Mouse (Mus musculus) MEL (cell line): ENCODE data around the gene Klhl36. TPM values are rescaled to one million over a fixed set of nuclear protein-coding genes. Genes with fewer than 3 reads are reported as not detected.

ENCODE experiments used
- DNase-seq: peaks from one replicate; pipeline ENCODE4 v3.0.0; 2011; ENCODE audit warnings: low read depth, low spot score
- H3K27ac ChIP-seq: 2 replicates; pipeline ENCODE4 v1.5.1; 2012; ENCODE audit warnings: low read depth, mild to moderate bottlenecking, control low read depth, low read length, moderate library complexity; ENCODE audit not compliant: control insufficient read depth
- H3K27me3 ChIP-seq, 2 experiments: fragments of 150-350 bp in 1 of 2; sonication (generic) in 1 of 2; 2 replicates each; pipeline ENCODE4 v1.6.1; 2012; ENCODE audit warnings: low read length in 2 of 2, mild to moderate bottlenecking in 2 of 2, improper control_type of control experiment in 1 of 2, moderate library complexity in 1 of 2; ENCODE audit not compliant: insufficient read depth in 2 of 2, control insufficient read depth in 1 of 2
- H3K36me3 ChIP-seq, 2 experiments: 2 replicates each; pipeline ENCODE4 v1.6.1; 2012 to 2014; ENCODE audit warnings: low read length in 2 of 2, improper control_type of control experiment in 1 of 2, inconsistent platforms in 1 of 2, mild to moderate bottlenecking in 1 of 2; ENCODE audit not compliant: insufficient read depth in 2 of 2, control insufficient read depth in 1 of 2
- H3K4me1 ChIP-seq, 2 experiments: fragments of 150-350 bp in 1 of 2; sonication (generic) in 1 of 2; 2 replicates each; pipeline ENCODE4 v1.6.1; 2012; ENCODE audit warnings: low read length in 2 of 2, improper control_type of control experiment in 1 of 2, mild to moderate bottlenecking in 1 of 2; ENCODE audit not compliant: insufficient read depth in 2 of 2, control insufficient read depth in 1 of 2
- H3K4me3 ChIP-seq, 2 experiments: fragments of 150-350 bp in 1 of 2; sonication (generic) in 1 of 2; 2 replicates each; pipeline ENCODE4 v1.5.1; 2012; ENCODE audit warnings: low read depth in 2 of 2, low read length in 2 of 2, mild to moderate bottlenecking in 2 of 2, moderate library complexity in 2 of 2, control low read depth in 1 of 2, improper control_type of control experiment in 1 of 2; ENCODE audit not compliant: control insufficient read depth in 1 of 2, insufficient read depth in 1 of 2
- H3K79me2 ChIP-seq: 2 replicates; pipeline ENCODE4 v1.6.1; 2012; ENCODE audit warnings: mild to moderate bottlenecking, low read length, moderate library complexity; ENCODE audit not compliant: control insufficient read depth, poor library complexity, insufficient read depth
- H3K9ac ChIP-seq: 2 replicates; pipeline ENCODE4 v1.6.1; 2012; ENCODE audit warnings: low read depth, mild to moderate bottlenecking, control low read depth, low read length, moderate library complexity; ENCODE audit not compliant: control insufficient read depth, poor library complexity, severe bottlenecking
- H3K9me3 ChIP-seq: fragments of 150-350 bp; sonication (generic); replicated peaks from 2 replicates; pipeline ENCODE4 v1.6.1; 2012; ENCODE audit warnings: mild to moderate bottlenecking, low read length, improper control_type of control experiment, moderate library complexity; ENCODE audit not compliant: insufficient read depth
- ETS1 ChIP-seq: IDR thresholded peaks from 2 replicates; pipeline ENCODE4 v1.6.1; 2012; ENCODE audit warnings: low read depth, mild to moderate bottlenecking, inconsistent platforms, low read length, improper control_type of control experiment, moderate library complexity
- MAX ChIP-seq: IDR thresholded peaks from 2 replicates; pipeline ENCODE4 v1.6.1; 2011; ENCODE audit warnings: low read length, improper control_type of control experiment
- MEF2A ChIP-seq: IDR thresholded peaks from 2 replicates; pipeline ENCODE4 v1.6.1; 2014; ENCODE audit warnings: low read depth, mild to moderate bottlenecking, inconsistent platforms, low read length, improper control_type of control experiment; ENCODE audit not compliant: poor library complexity, insufficient replicate concordance, severe bottlenecking; ENCODE audit errors: extremely low read depth
- MXI1 ChIP-seq: IDR thresholded peaks from 2 replicates; pipeline ENCODE4 v1.6.1; 2011; ENCODE audit warnings: mild to moderate bottlenecking, low read depth, low read length, improper control_type of control experiment
- NELFE ChIP-seq: IDR thresholded peaks from 2 replicates; pipeline ENCODE4 v1.6.1; 2011; ENCODE audit warnings: low read depth, low read length, improper control_type of control experiment
- POLR2A ChIP-seq, 2 experiments: IDR thresholded peaks; 2 replicates each; pipeline ENCODE4 v1.6.1; 2011 to 2012; ENCODE audit warnings: low read length in 2 of 2, mild to moderate bottlenecking in 2 of 2, control low read depth in 1 of 2, improper control_type of control experiment in 1 of 2, low read depth in 1 of 2, moderate library complexity in 1 of 2; ENCODE audit not compliant: control insufficient read depth in 1 of 2, insufficient read depth in 1 of 2, poor library complexity in 1 of 2
- RCOR1 ChIP-seq: IDR thresholded peaks from 2 replicates; pipeline ENCODE4 v1.6.1; 2012; ENCODE audit warnings: low read depth, mild to moderate bottlenecking, inconsistent platforms, low read length, improper control_type of control experiment
- UBTF ChIP-seq: IDR thresholded peaks from 2 replicates; pipeline ENCODE4 v1.6.1; 2012; ENCODE audit warnings: low read depth, mild to moderate bottlenecking, inconsistent platforms, low read length, improper control_type of control experiment, moderate library complexity, borderline replicate concordance; ENCODE audit not compliant: insufficient read depth
- ZKSCAN1 ChIP-seq: IDR thresholded peaks from 2 replicates; pipeline ENCODE4 v1.6.1; 2012; ENCODE audit warnings: low read depth, mild to moderate bottlenecking, inconsistent platforms, low read length, improper control_type of control experiment, moderate library complexity
- ZNF384 ChIP-seq: IDR thresholded peaks from 2 replicates; pipeline ENCODE4 v1.6.1; 2012; ENCODE audit warnings: low read depth, mild to moderate bottlenecking, inconsistent platforms, low read length, improper control_type of control experiment
- polyA plus RNA-seq, 2 experiments: library from polyadenylated mRNA; stranded (reverse) in 1 of 2; unstranded in 1 of 2; fragments of >175 nt in 1 of 2; fragments of >200 nt in 1 of 2; gene quantifications; 2 replicates each; pipeline versions ENCODE4 v1.2.1 to v1.2.4; 2012; ENCODE audit warnings: low replicate concordance in 2 of 2, low read depth in 1 of 2; ENCODE audit not compliant: insufficient read length in 2 of 2, insufficient read depth in 1 of 2, missing spikeins in 1 of 2
- total RNA-seq: library from RNA; depleted of rRNA; stranded (reverse); fragments of 300-350 nt; gene quantifications from 2 replicates; pipeline ENCODE4 v1.2.3, GENCODE M21; 2012

Gene Klhl36
- total and polyA plus RNA-seq, 3 experiments, result 4.6 to 6.6 TPM; not detected in 1

DNA sequence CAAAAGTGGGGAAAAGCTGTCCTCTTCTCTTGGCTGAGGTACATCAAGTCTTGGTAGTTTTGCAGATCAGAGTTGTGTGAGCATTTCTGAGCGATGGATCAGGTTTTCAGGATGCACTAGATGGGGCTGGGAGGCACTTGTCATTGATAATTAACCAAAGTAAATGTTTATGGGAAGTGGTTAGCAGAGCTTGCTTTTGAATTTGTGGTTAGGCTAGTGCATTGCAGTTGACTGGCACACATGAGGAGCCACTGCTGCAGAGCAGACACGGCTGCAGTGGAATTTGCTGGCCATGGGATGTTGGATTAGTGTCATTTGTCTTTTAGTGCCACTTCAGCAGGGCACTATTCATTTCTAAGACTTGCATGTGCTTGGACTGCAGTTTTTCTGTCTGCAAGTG lies 52.1 kb downstream of the Klhl36 start:
- Histone ChIP-seq H3K27me3 (no peaks in the 10 kb centered on the region), H3K36me3 (peaks cover 9 to 61% of the 10 kb centered on the region in 2 experiments; a peak in 3 of 4 replicates), H3K9me3 (no peaks in the 10 kb centered on the region), H3K9ac (no peak overlapping the region), H3K4me1 (peaks cover 30 to 69% of the 10 kb centered on the region in 2 experiments), H3K27ac (no peak overlapping the region), H3K79me2 (peaks cover 85% of the 10 kb centered on the region), H3K4me3 (no peak overlapping the region)
- DNase-seq, result no peak
- TF ChIP-seq ETS1 (no peak), RCOR1 (0 out of 2 replicates have a peak, but pooled peaks have one; percentile 10), POLR2A (IDR thresholded peaks at IDR 0.05; ENCODE audit: control insufficient read depth in 1 of 2, insufficient read depth in 1 of 2, low read depth in 1 of 2, low read length in 2 of 2, poor library complexity in 1 of 2) (no peak), MXI1 (no peak), MAX (no peak), ZKSCAN1 (no peak)

DNA sequence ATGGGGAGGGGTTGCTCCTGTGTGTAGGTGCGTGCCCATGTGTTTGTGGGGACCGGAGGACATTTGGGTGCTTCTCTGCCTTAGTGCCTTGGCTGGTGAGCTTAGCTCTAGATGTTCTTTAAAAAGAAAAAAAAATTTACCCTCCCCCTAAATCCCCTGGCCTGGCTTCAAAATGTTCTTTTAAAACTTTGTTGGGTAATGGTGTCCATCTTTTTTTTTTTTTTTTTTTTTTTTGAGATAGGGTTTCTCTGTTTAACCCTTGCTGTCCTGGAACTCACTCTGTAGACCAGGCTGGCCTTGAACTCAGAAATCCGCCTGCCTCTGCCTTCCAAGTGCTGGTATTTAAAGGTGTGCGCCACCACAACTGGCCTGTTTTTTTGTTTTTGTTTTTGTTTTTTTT lies 53.2 kb downstream of the Klhl36 start:
- no peak for DNase-seq
- Histone ChIP-seq H3K36me3 (peaks cover 9 to 66% of the 10 kb centered on the region in 2 experiments), H3K4me3 (no peak overlapping the region), H3K27me3 (no peaks in the 10 kb centered on the region), H3K79me2 (peaks cover 94% of the 10 kb centered on the region), H3K9ac (no peak overlapping the region), H3K9me3 (no peaks in the 10 kb centered on the region), H3K27ac (no peak overlapping the region), H3K4me1 (peaks cover 34 to 69% of the 10 kb centered on the region in 2 experiments)
- TF ChIP-seq ZNF384 (peak; percentile 72), UBTF (no peak), MEF2A (no peak)

DNA sequence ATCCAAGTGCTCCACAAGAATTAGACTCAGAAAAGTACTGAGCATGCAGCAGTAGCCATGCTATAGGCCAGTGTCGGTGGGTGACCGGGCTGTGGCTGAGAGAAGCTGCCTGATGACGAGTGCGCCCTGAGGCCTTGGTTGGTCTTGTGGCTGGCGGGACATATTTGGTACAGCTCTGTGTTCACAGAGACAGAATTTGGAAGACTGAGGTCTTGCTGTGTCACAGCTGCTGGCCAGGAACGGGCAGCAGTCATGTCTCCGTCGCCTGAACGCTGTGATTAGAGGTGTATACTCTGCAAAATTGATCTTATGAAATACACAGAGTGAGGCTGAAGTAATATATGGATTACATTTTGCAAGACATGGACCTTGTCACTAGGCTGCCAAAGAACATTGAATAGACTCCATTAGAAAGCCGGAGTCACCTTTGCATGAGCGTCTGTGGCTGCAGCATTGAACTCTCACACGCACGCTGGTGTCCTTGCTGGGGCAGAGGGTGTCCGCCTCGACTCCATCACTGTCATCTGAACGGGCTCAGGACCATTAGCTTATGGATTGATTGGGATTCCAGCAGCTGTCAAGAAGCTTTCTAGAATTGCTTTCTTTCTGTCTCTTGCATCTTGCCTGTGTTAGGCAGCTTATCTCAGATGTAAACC lies 54.3 kb downstream of the Klhl36 start:
- Histone ChIP-seq H3K36me3 (peaks cover 12 to 71% of the 10 kb centered on the region in 2 experiments), H3K27ac (0 out of 2 replicates have a peak overlapping the region, but pooled peaks have one; percentile 35), H3K4me1 (peaks cover 34 to 69% of the 10 kb centered on the region in 2 experiments), H3K27me3 (no peaks in the 10 kb centered on the region), H3K4me3 (no peak overlapping the region), H3K79me2 (peaks cover 97% of the 10 kb centered on the region), H3K9ac (no peak overlapping the region), H3K9me3 (no peaks in the 10 kb centered on the region)
- DNase-seq, result no peak
- TF ChIP-seq NELFE (no peak), ETS1 (no peak), MAX (no peak)
